Mouse (Mus musculus): ENCODE measurements at regions not wholly inside any gene's neighbourhood (a gene's known extent, or its start where the extent isn't known, plus 50 kb on each side); places are given as distances from the start of the nearest gene placed in this dataset.
A peak's percentile ranks its signal among the peaks of the same experiment; 100 is the strongest.
"Not testable (repeated sequence)": the region's sequence is repeated elsewhere in the genome, so short reads cannot be mapped to it uniquely, and the experiment has no call there.

- intact Hi-C loops (cut with DNase I): no loop called here
These were observed 92.7 kb downstream of the Cd24a start for GRCm38 (mm10) chr10:43670745-43671144.

GRCm38 (mm10) chr10:43671785-43672184 lies 93.7 kb downstream of the Cd24a start:
- intact Hi-C loops (cut with DNase I): no loop called here
- DNase-seq: no peak

More at GRCm38 (mm10) chr10:43670745-43671144, 92.7 kb downstream of the Cd24a start:
- DNase-seq: no peak

DNA sequence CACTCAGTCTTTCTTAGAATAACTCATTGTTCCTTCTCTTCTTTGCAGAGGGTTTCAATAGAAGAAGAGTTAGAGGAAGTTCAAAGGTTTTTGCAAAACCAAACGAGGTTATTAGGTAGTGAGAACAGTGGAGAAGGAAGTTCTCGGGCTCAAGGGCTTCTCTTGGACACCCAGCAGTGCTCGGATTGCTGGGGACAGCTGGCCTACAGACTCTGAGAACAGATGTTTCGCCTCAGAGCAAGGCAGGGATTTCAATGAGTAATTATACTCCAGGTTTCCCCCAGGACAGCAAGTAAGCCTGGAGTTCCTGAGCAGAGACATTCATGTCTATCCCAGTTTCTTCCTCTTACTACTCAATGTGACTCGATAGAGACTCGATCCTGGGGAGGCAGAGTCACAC lies 94.4 kb downstream of the Cd24a start:
- DNase-seq: peak; percentile 29 to 33
- intact Hi-C loops (cut with DNase I): no loop called here

DNA sequence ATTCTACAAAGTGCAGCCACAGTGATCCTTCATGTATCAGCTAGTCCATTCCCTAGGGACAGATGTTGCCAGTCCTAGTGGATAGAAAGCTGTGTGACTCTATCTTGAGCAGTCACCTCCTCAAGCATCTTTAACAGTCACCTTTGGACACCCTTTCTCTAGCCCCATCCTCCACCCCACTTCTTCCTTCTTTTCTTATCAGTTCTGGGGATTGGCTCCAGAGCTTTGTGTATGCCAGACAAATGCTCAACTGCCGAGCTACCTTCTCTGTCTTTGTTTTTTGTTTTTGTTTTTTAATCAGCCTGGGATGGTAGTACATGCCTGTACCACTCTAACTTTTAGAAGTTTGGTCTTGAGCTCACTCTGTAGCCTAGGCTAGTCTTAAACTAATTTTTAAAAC lies 96.7 kb downstream of the Cd24a start:
- intact Hi-C loops (cut with DNase I): no loop called here
- DNase-seq: no peak

- intact Hi-C loops (cut with DNase I); DNase-seq: not testable (repeated sequence)
These were observed 97.4 kb downstream of the Cd24a start for GRCm38 (mm10) chr10:43675495-43675894.

DNA sequence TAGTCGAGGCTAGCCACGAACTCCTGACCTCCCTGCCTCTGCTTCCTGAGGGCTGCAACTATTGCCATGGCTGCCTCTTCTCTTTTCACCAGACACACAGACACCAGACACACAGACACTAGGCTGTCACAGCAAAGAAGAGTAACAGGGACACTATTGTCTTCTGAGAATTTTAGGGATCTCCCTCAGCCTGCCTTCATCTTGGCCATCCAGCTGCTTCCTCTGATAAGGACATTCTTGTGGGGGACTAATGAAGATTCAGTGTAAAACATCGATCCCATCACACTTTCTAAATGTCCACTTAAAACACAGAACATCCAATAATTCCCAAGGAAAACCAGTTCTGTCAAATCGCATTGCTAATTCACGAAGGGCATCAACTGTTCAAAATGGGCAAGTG lies 98.2 kb downstream of the Cd24a start:
- intact Hi-C loops (cut with DNase I): no loop called here
- no peak for DNase-seq

GRCm38 (mm10) chr10:43684247-43685033 lies 106.4 kb downstream of the Cd24a start:
- DNase-seq: no peak
- intact Hi-C loops (cut with DNase I): no loop called here

DNA sequence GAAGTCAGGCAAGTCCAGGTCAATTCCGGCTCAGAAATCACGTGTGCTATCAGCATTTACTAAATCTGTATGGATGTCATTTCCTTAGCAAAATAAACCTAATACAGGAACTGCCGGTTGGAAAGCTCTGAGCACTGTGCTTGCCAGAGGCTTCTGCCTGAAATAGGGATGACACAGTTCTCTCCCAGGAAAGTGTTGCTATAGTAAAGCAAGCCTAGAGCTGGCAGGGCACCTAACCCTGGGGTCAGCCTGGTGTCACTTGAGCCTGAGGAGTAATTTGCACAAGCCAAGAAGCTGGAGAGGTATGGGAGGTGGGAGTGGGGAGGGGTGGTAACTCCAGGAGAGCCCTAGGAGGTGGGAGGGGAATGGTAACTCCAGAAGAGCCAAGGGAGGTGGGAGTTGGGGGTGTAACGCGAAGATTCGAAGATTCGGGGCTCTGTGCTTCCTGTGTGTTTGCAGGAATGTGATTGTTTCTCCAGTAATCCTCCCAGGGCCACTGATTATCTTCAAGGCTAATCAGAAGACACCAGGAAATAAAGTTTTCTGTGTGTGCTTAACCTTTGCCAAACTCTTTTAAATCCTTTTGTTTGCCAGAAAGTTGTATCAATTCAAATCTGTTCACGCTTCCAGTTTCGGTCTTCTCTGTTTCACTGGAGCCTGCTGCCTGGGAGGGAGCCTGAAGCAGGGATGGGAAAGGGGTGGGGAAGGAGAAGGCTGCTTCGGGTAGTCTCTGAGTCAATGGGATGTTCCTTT lies 111.3 kb downstream of the Cd24a start:
- peak; percentile 23 to 27 for DNase-seq
- intact Hi-C loops (cut with DNase I): no loop called here

GRCm38 (mm10) chr10:43689914-43690316 lies 111.8 kb downstream of the Cd24a start:
- intact Hi-C loops (cut with DNase I): no loop called here
- no peak for DNase-seq

- no peak for DNase-seq
- intact Hi-C loops (cut with DNase I): no loop called here
These were observed 115.9 kb downstream of the Cd24a start for GRCm38 (mm10) chr10:43693974-43694373.

- intact Hi-C loops (cut with DNase I): no loop called here
- DNase-seq: no peak
These were observed 116.4 kb downstream of the Cd24a start for GRCm38 (mm10) chr10:43694508-43694907.

DNA sequence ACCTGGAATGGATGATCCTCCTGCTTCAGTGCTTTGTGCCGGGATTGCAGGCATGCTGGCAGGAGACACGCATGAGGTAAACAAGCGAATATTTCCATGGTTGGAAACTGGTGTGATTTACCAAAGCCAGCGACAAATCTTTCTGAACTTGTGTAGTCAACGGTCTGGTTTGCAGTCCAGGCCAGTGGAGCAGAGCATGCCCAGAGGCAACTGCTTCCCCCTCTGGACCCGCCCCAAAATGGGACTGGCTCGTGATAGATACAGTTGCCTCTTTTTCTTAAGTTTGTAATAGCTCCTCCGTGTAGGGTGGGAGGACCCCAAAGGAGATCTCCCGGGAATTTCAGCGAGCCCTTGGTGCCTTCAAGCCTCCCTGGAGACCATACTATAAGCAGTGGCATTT lies 117.4 kb downstream of the Cd24a start:
- intact Hi-C loops (cut with DNase I): no loop called here
- no peak for DNase-seq

DNA sequence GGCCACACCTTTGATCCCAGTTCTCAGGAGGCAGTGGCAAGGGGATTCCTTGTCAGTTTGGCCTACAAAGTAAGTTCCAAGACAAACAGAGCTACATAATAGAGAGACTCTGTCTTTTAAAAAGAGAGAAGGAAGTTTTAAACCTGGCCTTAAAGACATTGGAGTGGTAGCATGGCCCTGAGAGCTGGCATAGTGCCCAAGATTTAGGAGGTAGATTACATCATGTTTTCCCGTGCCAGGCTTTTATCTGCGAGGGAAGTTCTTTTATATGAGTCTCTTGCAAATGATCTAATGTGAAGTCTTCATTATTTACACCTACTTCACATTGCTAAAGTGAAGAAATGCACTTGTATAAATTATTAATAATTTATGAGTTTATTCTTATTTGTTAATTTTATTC lies 119.8 kb downstream of the Cd24a start:
- DNase-seq: no peak
- intact Hi-C loops (cut with DNase I): no loop called here

GRCm38 (mm10) chr10:43700371-43701289 lies 122.5 kb downstream of the Cd24a start:
- DNase-seq: no peak
- intact Hi-C loops (cut with DNase I): no loop called here

GRCm38 (mm10) chr10:43702895-43703294 lies 124.8 kb downstream of the Cd24a start:
- DNase-seq: no peak
- intact Hi-C loops (cut with DNase I): no loop called here

DNA sequence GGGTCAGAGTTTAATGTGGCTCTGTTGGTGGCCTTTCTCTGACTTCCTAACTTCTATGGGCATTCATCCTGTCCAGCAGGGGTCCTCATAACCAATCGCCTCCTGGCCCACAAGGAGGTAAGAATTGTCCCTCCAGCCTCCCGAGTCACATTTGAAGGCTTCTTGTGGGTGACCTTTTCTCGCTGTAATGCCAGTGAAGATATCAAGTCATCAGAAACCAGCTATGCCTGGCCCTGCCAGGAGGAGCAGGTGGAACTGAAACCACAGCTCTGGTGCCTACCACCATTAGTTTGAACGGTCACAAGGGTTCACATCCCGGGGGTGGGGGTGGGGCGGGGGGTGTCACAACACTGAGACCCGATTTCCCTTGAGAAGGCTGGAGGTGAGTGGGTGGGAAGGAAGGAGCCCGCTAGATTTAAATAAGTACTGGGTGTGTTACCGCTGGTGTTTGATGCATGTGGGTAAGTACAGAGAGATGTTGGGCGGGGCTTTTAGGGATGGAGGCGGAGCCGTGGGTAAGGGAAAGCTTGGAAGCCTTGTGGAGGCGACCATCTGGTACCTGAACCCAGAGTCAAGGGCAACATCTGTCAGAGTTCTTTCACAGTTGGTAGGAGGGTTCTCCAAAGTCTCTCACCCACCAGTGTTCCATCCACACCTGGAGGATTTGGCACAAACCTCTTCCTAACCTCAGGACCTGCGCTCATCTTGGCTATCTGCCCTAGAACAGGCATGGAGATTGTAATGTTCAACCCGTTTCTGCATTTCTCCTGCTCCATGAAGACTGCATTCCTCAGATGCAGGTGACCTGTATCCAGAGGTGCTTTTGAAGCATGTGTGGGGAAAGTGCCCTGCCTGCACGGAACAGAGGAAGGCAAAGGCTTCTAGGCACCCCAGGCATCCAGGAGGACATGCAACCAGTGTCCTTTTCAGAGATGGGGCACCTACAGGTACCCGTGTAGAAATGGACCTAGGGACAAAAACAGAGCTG lies 128.2 kb downstream of the Cd24a start:
- no peak for DNase-seq
- intact Hi-C loops (cut with DNase I): no loop called here

- no peak for DNase-seq
- intact Hi-C loops (cut with DNase I): no loop called here
These were observed 128.9 kb downstream of the Cd24a start for GRCm38 (mm10) chr10:43707011-43707410.

DNA sequence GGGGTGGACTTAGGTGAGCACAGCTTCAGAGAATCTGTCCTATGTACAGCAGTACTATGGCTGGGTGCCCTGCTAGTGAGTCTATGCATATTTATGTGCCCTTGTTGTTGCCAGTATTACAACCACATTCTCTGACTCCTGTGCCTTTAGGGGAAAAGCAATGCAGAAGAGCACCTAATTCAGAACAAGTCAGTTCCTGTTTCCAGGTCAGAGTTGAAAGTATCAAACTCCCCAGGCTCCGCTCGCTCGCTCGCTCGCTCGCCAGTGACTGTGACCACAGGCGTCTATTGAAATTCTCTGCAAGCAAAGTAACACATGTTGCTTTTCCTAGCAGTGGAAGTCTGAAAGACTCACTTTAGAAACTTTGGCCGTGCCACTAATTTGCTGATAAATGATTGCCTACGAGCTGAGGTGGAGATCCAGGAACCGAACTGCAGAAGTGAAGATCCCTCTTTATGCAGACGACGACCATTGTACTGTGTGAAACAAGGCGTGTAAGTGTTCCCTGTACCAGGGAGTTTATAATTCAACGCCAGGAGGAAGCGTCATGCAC lies 129.8 kb downstream of the Cd24a start:
- intact Hi-C loops (cut with DNase I): no loop called here
- no peak for DNase-seq

DNA sequence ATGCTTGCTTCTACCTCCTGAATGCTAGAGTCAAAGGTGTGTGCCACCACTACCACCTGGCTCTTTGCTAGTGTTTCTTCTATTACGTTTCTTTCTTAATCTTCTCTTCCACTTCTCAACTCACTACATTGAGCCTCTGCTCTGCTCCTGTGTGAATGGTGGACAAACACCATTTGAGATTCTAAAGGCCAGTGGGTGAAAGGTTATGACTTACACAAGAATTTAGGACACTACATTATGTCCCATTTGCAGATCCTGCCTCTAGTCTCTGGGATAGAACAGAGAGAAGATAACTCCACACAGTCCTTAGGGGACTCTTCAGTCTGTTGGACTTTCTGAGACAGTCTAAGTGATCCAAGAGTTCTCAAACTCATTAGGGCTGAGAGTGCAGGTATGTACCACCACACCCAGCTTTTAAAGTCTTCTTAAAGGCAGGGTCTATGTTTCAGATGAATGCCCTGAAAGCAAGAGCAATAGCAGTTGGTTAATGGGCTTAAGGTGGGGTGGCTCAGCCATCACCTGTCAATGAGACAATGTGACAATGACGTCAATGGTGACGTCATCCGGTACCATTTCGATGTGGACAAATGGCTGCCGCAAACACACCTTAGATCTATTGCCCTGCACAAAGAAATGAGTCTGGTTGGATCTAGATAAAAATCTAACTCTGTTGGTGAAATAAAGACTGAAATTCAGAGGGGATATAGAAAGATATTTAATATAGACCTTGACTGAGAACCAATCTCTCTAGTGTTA lies 131.4 kb downstream of the Cd24a start:
- intact Hi-C loops (cut with DNase I): no loop called here
- DNase-seq: no peak

Data from heart, postnatal 10 days (tissue).